Mouse (Mus musculus) heart, postnatal 4 days (tissue): Measurements from ENCODE around the gene Opcml. TPM values are rescaled to one million over a fixed set of nuclear protein-coding genes. Genes with fewer than 3 reads are reported as not detected.
A peak's percentile ranks its signal among the peaks of the same experiment; 100 is the strongest.

ENCODE experiments used
- DNase-seq: peaks from one replicate; pipeline ENCODE4 v3.0.0; 2021
- total RNA-seq, 2 experiments: library from RNA; stranded (reverse); gene quantifications; 2 replicates each; pipeline ENCODE4 v1.2.3; 2021

Opcml gene
- under 1 TPM; 0.72 to 0.83 TPM for total RNA-seq

- no peak for DNase-seq
Observed at GRCm38 (mm10) chr9:27790725-27791638, at the start of gene Opcml. Gene Opcml (plus strand): TSS chr9:27790775.

GRCm38 (mm10) chr9:27758709-27759108 lies 31.9 kb upstream of the Opcml start:
- no peak for DNase-seq

- no peak for DNase-seq
Observed at GRCm38 (mm10) chr9:27761196-27761595, 29.4 kb upstream of the Opcml start.

GRCm38 (mm10) chr9:27766446-27766845 lies 24.1 kb upstream of the Opcml start:
- no peak for DNase-seq

GRCm38 (mm10) chr9:27767196-27767900 lies 23.2 kb upstream of the Opcml start:
- no peak for DNase-seq

- no peak for DNase-seq
Observed at GRCm38 (mm10) chr9:27768788-27769187, 21.8 kb upstream of the Opcml start.

- DNase-seq, result no peak
Observed at GRCm38 (mm10) chr9:27781291-27781993, 9.1 kb upstream of the Opcml start.

GRCm38 (mm10) chr9:27781994-27782337 lies 8.6 kb upstream of the Opcml start:
- DNase-seq, result no peak

GRCm38 (mm10) chr9:27791639-27791966 lies 1.0 kb downstream of the Opcml start:
- no peak for DNase-seq

- DNase-seq, result no peak
Observed at GRCm38 (mm10) chr9:27792226-27792625, 1.7 kb downstream of the Opcml start.

GRCm38 (mm10) chr9:27792994-27793393 lies 2.4 kb downstream of the Opcml start:
- DNase-seq, result no peak

- no peak for DNase-seq
Observed at GRCm38 (mm10) chr9:27796535-27796934, 6.0 kb downstream of the Opcml start.

GRCm38 (mm10) chr9:27800992-27801391 lies 10.4 kb downstream of the Opcml start:
- no peak for DNase-seq

GRCm38 (mm10) chr9:27801807-27802206 lies 11.2 kb downstream of the Opcml start:
- no peak for DNase-seq

- peak; percentile 15 for DNase-seq
Observed at GRCm38 (mm10) chr9:27802379-27802778, 11.8 kb downstream of the Opcml start.

GRCm38 (mm10) chr9:27804461-27804860 lies 13.9 kb downstream of the Opcml start:
- no peak for DNase-seq

GRCm38 (mm10) chr9:27809741-27810140 lies 19.2 kb downstream of the Opcml start:
- no peak for DNase-seq

GRCm38 (mm10) chr9:27813207-27813790 lies 22.7 kb downstream of the Opcml start:
- peak; percentile 7 for DNase-seq

GRCm38 (mm10) chr9:27814161-27814560 lies 23.6 kb downstream of the Opcml start:
- DNase-seq, result no peak

- no peak for DNase-seq
Observed at GRCm38 (mm10) chr9:27821197-27821596, 30.6 kb downstream of the Opcml start.

- DNase-seq, result no peak
Observed at GRCm38 (mm10) chr9:27822681-27823080, 32.1 kb downstream of the Opcml start.

GRCm38 (mm10) chr9:27824424-27824823 lies 33.8 kb downstream of the Opcml start:
- DNase-seq, result no peak

GRCm38 (mm10) chr9:27830519-27830918 lies 39.9 kb downstream of the Opcml start:
- DNase-seq, result no peak
